Mouse (Mus musculus): ENCODE data around the gene Abhd12b.
A peak's percentile ranks its signal among the peaks of the same experiment; 100 is the strongest.
"Not testable (repeated sequence)": the region's sequence is repeated elsewhere in the genome, so short reads cannot be mapped to it uniquely, and the experiment has no call there.

The Abhd12b gene

GRCm38 (mm10) chr12:70139871-70140270 is 14.1 kb upstream of the Abhd12b start:
- DNase-seq (ENCODE audit: low read depth), result no peak

- no peak for DNase-seq (ENCODE audit: low read depth)
Measured at GRCm38 (mm10) chr12:70140542-70140941, 13.4 kb upstream of the Abhd12b start.

- no peak for DNase-seq (ENCODE audit: low read depth)
Measured at GRCm38 (mm10) chr12:70140993-70141576, 12.9 kb upstream of the Abhd12b start.

GRCm38 (mm10) chr12:70144106-70144587 is 9.8 kb upstream of the Abhd12b start:
- not testable (repeated sequence) for DNase-seq (ENCODE audit: low read depth)

GRCm38 (mm10) chr12:70144637-70145448 is 9.1 kb upstream of the Abhd12b start:
- DNase-seq (ENCODE audit: low read depth), result peak; percentile 88

- no peak for DNase-seq (ENCODE audit: low read depth)
Measured at GRCm38 (mm10) chr12:70145586-70145985, 8.4 kb upstream of the Abhd12b start.

GRCm38 (mm10) chr12:70147986-70148630 is 5.8 kb upstream of the Abhd12b start:
- DNase-seq (ENCODE audit: low read depth), result peak; percentile 39

- DNase-seq (ENCODE audit: low read depth), result peak; percentile 57
Measured at GRCm38 (mm10) chr12:70148631-70149265, 5.2 kb upstream of the Abhd12b start.

GRCm38 (mm10) chr12:70156222-70156621 is 2.3 kb downstream of the Abhd12b start:
- no peak for DNase-seq (ENCODE audit: low read depth)

GRCm38 (mm10) chr12:70157292-70158066 is 3.5 kb downstream of the Abhd12b start:
- DNase-seq (ENCODE audit: low read depth), result peak; percentile 33

GRCm38 (mm10) chr12:70161057-70161456 is 7.1 kb downstream of the Abhd12b start:
- no peak for DNase-seq (ENCODE audit: low read depth)

GRCm38 (mm10) chr12:70164741-70165140 is 10.8 kb downstream of the Abhd12b start:
- no peak for DNase-seq (ENCODE audit: low read depth)

GRCm38 (mm10) chr12:70167950-70168349 is 14.0 kb downstream of the Abhd12b start:
- DNase-seq (ENCODE audit: low read depth), result no peak

GRCm38 (mm10) chr12:70169969-70170368 is 16.0 kb downstream of the Abhd12b start:
- no peak for DNase-seq (ENCODE audit: low read depth)

GRCm38 (mm10) chr12:70183507-70183906 is 29.6 kb downstream of the Abhd12b start:
- not testable (repeated sequence) for DNase-seq (ENCODE audit: low read depth)

GRCm38 (mm10) chr12:70184173-70184783 is 30.3 kb downstream of the Abhd12b start:
- DNase-seq (ENCODE audit: low read depth), result no peak

GRCm38 (mm10) chr12:70192267-70192727 is 38.4 kb downstream of the Abhd12b start:
- DNase-seq (ENCODE audit: low read depth), result no peak

GRCm38 (mm10) chr12:70195426-70195825 is 41.5 kb downstream of the Abhd12b start:
- no peak for DNase-seq (ENCODE audit: low read depth)

GRCm38 (mm10) chr12:70196341-70196740 is 42.4 kb downstream of the Abhd12b start:
- DNase-seq (ENCODE audit: low read depth), result no peak

GRCm38 (mm10) chr12:70201926-70202529 is 48.1 kb downstream of the Abhd12b start:
- DNase-seq (ENCODE audit: low read depth), result peak; percentile 37

- no peak for DNase-seq (ENCODE audit: low read depth)
Measured at GRCm38 (mm10) chr12:70204433-70204832, 50.5 kb downstream of the Abhd12b start.
